Mouse (Mus musculus) embryonic facial prominence, embryonic 15.5 days (tissue): ENCODE data around the gene Pdgfd. TPM values are rescaled to one million over a fixed set of nuclear protein-coding genes. Genes with fewer than 3 reads are reported as not detected.

ENCODE experiments used
- ATAC-seq: fragments of 200-750 bp; cut with Nextera tagmentation; 2 replicates; pipeline ENCODE4 v1.8.0; 2017; ENCODE audit warnings: low read depth, moderate TSS enrichment; ENCODE audit not compliant: insufficient number of reproducible peaks, low FRiP score, low TSS enrichment
- H3K27ac ChIP-seq: fragments of 300-500 bp; sonication (generic); replicated peaks from 2 replicates; pipeline ENCODE4 v1.5.1; 2015; ENCODE audit warnings: mild to moderate bottlenecking, inconsistent platforms
- H3K27me3 ChIP-seq: fragments of 300-500 bp; sonication (generic); 2 replicates; pipeline ENCODE4 v1.6.1; 2015; ENCODE audit warnings: inconsistent platforms
- H3K36me3 ChIP-seq: fragments of 300-500 bp; sonication (generic); 2 replicates; pipeline ENCODE4 v1.6.1; 2015; ENCODE audit warnings: mild to moderate bottlenecking, inconsistent platforms
- H3K4me1 ChIP-seq: fragments of 300-500 bp; sonication (generic); 2 replicates; pipeline ENCODE4 v1.6.1; 2015; ENCODE audit warnings: inconsistent platforms
- H3K4me2 ChIP-seq: fragments of 300-500 bp; sonication (generic); replicated peaks from 2 replicates; pipeline ENCODE4 v1.6.1; 2015; ENCODE audit warnings: mild to moderate bottlenecking, inconsistent platforms
- H3K4me3 ChIP-seq: fragments of 300-500 bp; sonication (generic); replicated peaks from 2 replicates; pipeline ENCODE4 v1.5.1; 2015; ENCODE audit warnings: mild to moderate bottlenecking, inconsistent platforms
- H3K9ac ChIP-seq: fragments of 300-500 bp; sonication (generic); 2 replicates; pipeline ENCODE4 v1.6.1; 2015; ENCODE audit warnings: inconsistent platforms
- H3K9me3 ChIP-seq: fragments of 300-500 bp; sonication (generic); replicated peaks from 2 replicates; pipeline ENCODE4 v1.6.1; 2016; ENCODE audit warnings: inconsistent platforms
- WGBS: fragments of 180-500 bp; shearing (Covaris S2); methylation state at CpG from one replicate; pipeline ENCODE4 v1.1.7; 2015; 5-methylcytosine and 5-hydroxymethylcytosine counted together
- polyA plus RNA-seq: library from polyadenylated mRNA; unstranded; fragments of >200 nt; fragmentation: Nextera tagmentation; extraction: Ambion mirVana; gene quantifications from 2 replicates; pipeline ENCODE4 v1.2.1, GENCODE M21; 2015

Pdgfd gene
- polyA plus RNA-seq, 1 experiment from 2014 or later = 6.5 TPM

- Histone ChIP-seq H3K9me3 (no peaks in the 10 kb centered on the region), H3K4me2 (no peak overlapping the region), H3K4me1 (no peaks in the 10 kb centered on the region), H3K27me3 (no peaks in the 10 kb centered on the region), H3K27ac (no peak overlapping the region), H3K9ac (no peak overlapping the region), H3K36me3 (no peaks in the 10 kb centered on the region), H3K4me3 (no peak overlapping the region)
- 78% methylated on average over 1 of the region's 1 CpGs for WGBS
- ATAC-seq = no peak
Measured at GRCm38 (mm10) chr9:6317114-6317513, 148.7 kb downstream of the Pdgfd start.

GRCm38 (mm10) chr9:6325408-6325807 lies 157.0 kb downstream of the Pdgfd start:
- H3K4me3 ChIP-seq = no peak overlapping the region
- ATAC-seq = no peak
- no peak overlapping the region for H3K27ac ChIP-seq
- H3K4me2 ChIP-seq = no peak overlapping the region
- WGBS = 86% methylated on average over 2 of the region's 2 CpGs
- H3K36me3 ChIP-seq = no peaks in the 10 kb centered on the region
- no peaks in the 10 kb centered on the region for H3K4me1 ChIP-seq
- H3K9me3 ChIP-seq = no peaks in the 10 kb centered on the region
- no peak overlapping the region for H3K9ac ChIP-seq
- H3K27me3 ChIP-seq = no peaks in the 10 kb centered on the region

- no peak overlapping the region for H3K9ac ChIP-seq
- H3K9me3 ChIP-seq = no peaks in the 10 kb centered on the region
- H3K4me1 ChIP-seq = no peaks in the 10 kb centered on the region
- no peak overlapping the region for H3K4me3 ChIP-seq
- H3K27ac ChIP-seq = no peak overlapping the region
- 15% methylated on average over 1 of the region's 1 CpGs for WGBS
- H3K4me2 ChIP-seq = no peak overlapping the region
- no peak for ATAC-seq
- H3K27me3 ChIP-seq = no peaks in the 10 kb centered on the region
- H3K36me3 ChIP-seq = no peaks in the 10 kb centered on the region
Measured at GRCm38 (mm10) chr9:6333499-6333898, 165.1 kb downstream of the Pdgfd start.

GRCm38 (mm10) chr9:6336236-6336635 lies 167.9 kb downstream of the Pdgfd start:
- ATAC-seq = no peak
- H3K9ac ChIP-seq = no peak overlapping the region
- no peaks in the 10 kb centered on the region for H3K36me3 ChIP-seq
- no peaks in the 10 kb centered on the region for H3K9me3 ChIP-seq
- H3K27me3 ChIP-seq = no peaks in the 10 kb centered on the region
- no peak overlapping the region for H3K27ac ChIP-seq
- H3K4me2 ChIP-seq = no peak overlapping the region
- no peaks in the 10 kb centered on the region for H3K4me1 ChIP-seq
- 41% methylated on average over 2 of the region's 2 CpGs for WGBS
- no peak overlapping the region for H3K4me3 ChIP-seq

- Histone ChIP-seq H3K9me3 (no peaks in the 10 kb centered on the region), H3K4me2 (no peak overlapping the region), H3K4me3 (no peak overlapping the region), H3K9ac (no peak overlapping the region), H3K36me3 (no peaks in the 10 kb centered on the region), H3K27ac (no peak overlapping the region), H3K4me1 (no peaks in the 10 kb centered on the region), H3K27me3 (no peaks in the 10 kb centered on the region)
- WGBS = 95% methylated on average over 2 of the region's 2 CpGs
- ATAC-seq = no peak
Measured at GRCm38 (mm10) chr9:6337891-6338290, 169.5 kb downstream of the Pdgfd start.

GRCm38 (mm10) chr9:6338344-6338743 lies 170.0 kb downstream of the Pdgfd start:
- Histone ChIP-seq H3K36me3 (no peaks in the 10 kb centered on the region), H3K27ac (no peak overlapping the region), H3K9me3 (no peaks in the 10 kb centered on the region), H3K4me2 (no peak overlapping the region), H3K4me1 (no peaks in the 10 kb centered on the region), H3K27me3 (no peaks in the 10 kb centered on the region), H3K4me3 (no peak overlapping the region), H3K9ac (no peak overlapping the region)
- ATAC-seq = no peak
- 95% methylated on average over 3 of the region's 3 CpGs for whole genome bisulfite sequencing

GRCm38 (mm10) chr9:6339394-6339793 lies 171.0 kb downstream of the Pdgfd start:
- no peak overlapping the region for H3K4me3 ChIP-seq
- no peak for ATAC-seq
- no peak overlapping the region for H3K4me2 ChIP-seq
- H3K36me3 ChIP-seq = no peaks in the 10 kb centered on the region
- no peak overlapping the region for H3K9ac ChIP-seq
- no peaks in the 10 kb centered on the region for H3K9me3 ChIP-seq
- no peak overlapping the region for H3K27ac ChIP-seq
- WGBS = 67% methylated on average over 1 of the region's 1 CpGs
- no peaks in the 10 kb centered on the region for H3K27me3 ChIP-seq
- H3K4me1 ChIP-seq = no peaks in the 10 kb centered on the region

GRCm38 (mm10) chr9:6340750-6341149 lies 172.4 kb downstream of the Pdgfd start:
- no peaks in the 10 kb centered on the region for H3K36me3 ChIP-seq

GRCm38 (mm10) chr9:6342854-6343253 lies 174.5 kb downstream of the Pdgfd start:
- no peaks in the 10 kb centered on the region for H3K9me3 ChIP-seq
- no peak overlapping the region for H3K9ac ChIP-seq
- H3K36me3 ChIP-seq = no peaks in the 10 kb centered on the region
- no peak overlapping the region for H3K27ac ChIP-seq
- no peak overlapping the region for H3K4me3 ChIP-seq
- no peak overlapping the region for H3K4me2 ChIP-seq
- no peak for ATAC-seq
- H3K27me3 ChIP-seq = no peaks in the 10 kb centered on the region
- H3K4me1 ChIP-seq = no peaks in the 10 kb centered on the region
- WGBS = 90% methylated on average over 10 of the region's 10 CpGs

More at GRCm38 (mm10) chr9:6340750-6341149, 172.4 kb downstream of the Pdgfd start:
- H3K4me1 ChIP-seq = no peaks in the 10 kb centered on the region
- ATAC-seq = no peak
- H3K4me2 ChIP-seq = no peak overlapping the region
- H3K4me3 ChIP-seq = no peak overlapping the region
- H3K27ac ChIP-seq = no peak overlapping the region
- H3K9me3 ChIP-seq = no peaks in the 10 kb centered on the region
- no peaks in the 10 kb centered on the region for H3K27me3 ChIP-seq
- H3K9ac ChIP-seq = no peak overlapping the region

- H3K9me3 ChIP-seq = no peaks in the 10 kb centered on the region
- H3K27ac ChIP-seq = no peak overlapping the region
- 0 out of 2 replicates have a peak, but pooled peaks have one; percentile 7 for ATAC-seq
- H3K4me1 ChIP-seq = no peaks in the 10 kb centered on the region
- H3K4me3 ChIP-seq = no peak overlapping the region
- H3K9ac ChIP-seq = no peak overlapping the region
- H3K36me3 ChIP-seq = no peaks in the 10 kb centered on the region
- H3K27me3 ChIP-seq = no peaks in the 10 kb centered on the region
- WGBS = 31% methylated on average over 2 of the region's 2 CpGs
- H3K4me2 ChIP-seq = no peak overlapping the region
Measured at GRCm38 (mm10) chr9:6344514-6344913, 176.1 kb downstream of the Pdgfd start.

- ATAC-seq = peak; percentile 47; the same call in 1 of the 2 replicates
- Histone ChIP-seq H3K4me1 (no peaks in the 10 kb centered on the region), H3K4me2 (no peak overlapping the region), H3K27ac (no peak overlapping the region), H3K4me3 (no peak overlapping the region), H3K27me3 (no peaks in the 10 kb centered on the region), H3K9me3 (no peaks in the 10 kb centered on the region), H3K9ac (no peak overlapping the region), H3K36me3 (no peaks in the 10 kb centered on the region)
- WGBS = 59% methylated on average over 4 of the region's 4 CpGs
Measured at GRCm38 (mm10) chr9:6344924-6345323, 176.5 kb downstream of the Pdgfd start.

GRCm38 (mm10) chr9:6345366-6345765 lies 177.0 kb downstream of the Pdgfd start:
- Histone ChIP-seq H3K27ac (no peak overlapping the region), H3K4me2 (no peak overlapping the region), H3K27me3 (no peaks in the 10 kb centered on the region), H3K4me3 (no peak overlapping the region), H3K9me3 (no peaks in the 10 kb centered on the region), H3K9ac (no peak overlapping the region), H3K36me3 (no peaks in the 10 kb centered on the region), H3K4me1 (no peaks in the 10 kb centered on the region)
- WGBS = 65% methylated on average over 1 of the region's 1 CpGs
- no peak for ATAC-seq
